Mouse (Mus musculus) liver, adult (tissue): ENCODE data around the gene Umodl1.

Experiments used
- GATA4 ChIP-seq: IDR thresholded peaks from 2 replicates; pipeline ENCODE4 v1.6.1; 2014; ENCODE audit warnings: mild to moderate bottlenecking, low read length; ENCODE audit not compliant: insufficient replicate concordance

Umodl1 gene

GRCm38 (mm10) chr17:31057151-31057890 is 102.9 kb downstream of the Umodl1 start, which contains the start of gene Abcg1:
Abcg1 (plus strand) TSS chr17:31057675.
- no peak; the same call in 1 of the 2 replicates for TF ChIP-seq GATA4

GRCm38 (mm10) chr17:31057891-31058744 is 103.7 kb downstream of the Umodl1 start:
- TF ChIP-seq GATA4, result no peak

- TF ChIP-seq GATA4, result no peak
These were observed 104.3 kb downstream of the Umodl1 start for GRCm38 (mm10) chr17:31058745-31059085.

GRCm38 (mm10) chr17:31060196-31060587 is 105.8 kb downstream of the Umodl1 start:
- TF ChIP-seq GATA4, result no peak; the same call in 1 of the 2 replicates
